Mouse (Mus musculus) limb, embryonic 13.5 days (tissue): ENCODE data around the gene Grpr. TPM values are rescaled to one million over a fixed set of nuclear protein-coding genes. Genes with fewer than 3 reads are reported as not detected.

Experiments
- ATAC-seq: fragments of 200-750 bp; cut with Nextera tagmentation; 2 replicates; pipeline ENCODE4 v1.8.0; 2017; ENCODE audit warnings: low read depth, moderate number of reproducible peaks, moderate TSS enrichment; ENCODE audit not compliant: low FRiP score
- H3K27ac ChIP-seq: fragments of 300-500 bp; sonication (generic); 2 replicates; pipeline ENCODE4 v1.5.1; 2015; ENCODE audit warnings: inconsistent platforms, mild to moderate bottlenecking, moderate library complexity
- H3K27me3 ChIP-seq: fragments of 300-500 bp; sonication (generic); 2 replicates; pipeline ENCODE4 v1.6.1; 2015; ENCODE audit warnings: mild to moderate bottlenecking, inconsistent platforms
- H3K36me3 ChIP-seq: fragments of 300-500 bp; sonication (generic); 2 replicates; pipeline ENCODE4 v1.6.1; 2015; ENCODE audit warnings: inconsistent platforms, mild to moderate bottlenecking, moderate library complexity
- H3K4me1 ChIP-seq: fragments of 300-500 bp; sonication (generic); 2 replicates; pipeline ENCODE4 v1.6.1; 2015; ENCODE audit warnings: inconsistent platforms
- H3K4me2 ChIP-seq: fragments of 300-500 bp; sonication (generic); replicated peaks from 2 replicates; pipeline ENCODE4 v1.6.1; 2015; ENCODE audit warnings: inconsistent platforms, mild to moderate bottlenecking, moderate library complexity
- H3K4me3 ChIP-seq: fragments of 300-500 bp; sonication (generic); 2 replicates; pipeline ENCODE4 v1.5.1; 2015; ENCODE audit warnings: moderate library complexity, mild to moderate bottlenecking, inconsistent platforms
- H3K9ac ChIP-seq: fragments of 300-500 bp; sonication (generic); 2 replicates; pipeline ENCODE4 v1.6.1; 2015; ENCODE audit warnings: mild to moderate bottlenecking, inconsistent platforms
- H3K9me3 ChIP-seq: fragments of 300-500 bp; sonication (generic); 2 replicates; pipeline ENCODE4 v1.6.1; 2016; ENCODE audit warnings: inconsistent platforms
- WGBS: fragments of 180-500 bp; shearing (Covaris S2); methylation state at CpG from one replicate; pipeline ENCODE4 v1.1.7; 2015; 5-methylcytosine and 5-hydroxymethylcytosine counted together
- polyA plus RNA-seq: library from polyadenylated mRNA; unstranded; fragments of >200 nt; fragmentation: Nextera tagmentation; extraction: Ambion mirVana; gene quantifications from 2 replicates; pipeline ENCODE4 v1.2.1, GENCODE M21; 2015

Grpr gene
- 3.7 and 3.9 TPM in 2 replicates for polyA plus RNA-seq

DNA sequence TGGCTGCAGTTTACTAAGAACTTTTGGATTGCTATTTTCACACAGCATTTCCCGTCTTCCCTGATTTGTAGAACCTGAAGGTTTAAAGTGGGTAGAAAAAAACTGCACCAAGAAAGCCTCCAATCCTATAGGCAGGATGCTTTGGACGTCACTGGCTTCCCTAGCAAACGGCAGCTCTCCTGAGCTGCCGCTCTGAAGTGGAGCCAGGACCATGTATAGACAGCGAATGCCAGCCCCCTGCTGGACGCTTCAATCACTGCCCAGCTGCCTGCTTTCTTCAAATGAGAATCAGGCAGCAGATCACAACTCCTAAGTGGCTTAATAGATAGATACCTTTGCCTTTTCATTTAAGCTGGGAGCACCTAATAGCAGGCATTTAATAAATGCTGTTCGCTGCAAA lies at the start of gene Grpr:
Grpr (minus strand) TSS at position 12 of the 400 bp plus-strand sequence.
- Histone ChIP-seq H3K27me3 (peaks cover 34% of the 10 kb centered on the region), H3K9me3 (no peaks in the 10 kb centered on the region), H3K4me2 (peak within 1 kb of the TSS; percentile 37), H3K4me1 (no peaks in the 10 kb centered on the region), H3K4me3 (peak within 1 kb of the TSS; percentile 7; the same call in 1 of the 2 replicates), H3K27ac (no peak within 1 kb of the TSS), H3K9ac (no peak within 1 kb of the TSS), H3K36me3 (no peaks in the 10 kb centered on the region)
- peak; percentile 90 for ATAC-seq
- whole genome bisulfite sequencing: 19% methylated on average over 7 of the region's 7 CpGs

DNA sequence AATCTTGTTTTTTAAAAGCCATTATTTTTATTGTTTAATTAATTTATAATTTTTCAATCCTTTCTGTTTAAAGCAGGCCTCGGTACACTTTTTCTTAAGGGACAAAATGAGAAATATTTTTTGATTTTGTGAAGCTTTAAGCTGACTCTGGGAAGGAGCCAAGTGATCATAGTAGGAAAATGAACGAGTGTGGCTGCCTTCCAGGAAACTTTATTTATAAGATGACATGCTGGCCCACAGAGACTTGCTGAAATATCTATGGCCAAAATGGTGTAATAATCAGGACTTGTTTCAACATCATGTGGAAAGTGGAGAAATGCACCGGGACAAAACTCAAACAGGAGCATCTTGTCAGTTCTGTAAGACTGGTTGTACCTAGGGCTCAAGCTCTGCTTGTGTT lies 11.0 kb upstream of the Grpr start:
- H3K27me3 ChIP-seq: peaks cover 12% of the 10 kb centered on the region; the same call in 1 of the 2 replicates
- no peak overlapping the region for H3K27ac ChIP-seq
- H3K4me3 ChIP-seq: no peak overlapping the region
- 73% methylated on average over 3 of the region's 3 CpGs for WGBS
- no peak for ATAC-seq
- H3K4me2 ChIP-seq: no peak overlapping the region
- H3K9ac ChIP-seq: no peak overlapping the region
- H3K36me3 ChIP-seq: no peaks in the 10 kb centered on the region
- no peaks in the 10 kb centered on the region for H3K4me1 ChIP-seq
- H3K9me3 ChIP-seq: no peaks in the 10 kb centered on the region

DNA sequence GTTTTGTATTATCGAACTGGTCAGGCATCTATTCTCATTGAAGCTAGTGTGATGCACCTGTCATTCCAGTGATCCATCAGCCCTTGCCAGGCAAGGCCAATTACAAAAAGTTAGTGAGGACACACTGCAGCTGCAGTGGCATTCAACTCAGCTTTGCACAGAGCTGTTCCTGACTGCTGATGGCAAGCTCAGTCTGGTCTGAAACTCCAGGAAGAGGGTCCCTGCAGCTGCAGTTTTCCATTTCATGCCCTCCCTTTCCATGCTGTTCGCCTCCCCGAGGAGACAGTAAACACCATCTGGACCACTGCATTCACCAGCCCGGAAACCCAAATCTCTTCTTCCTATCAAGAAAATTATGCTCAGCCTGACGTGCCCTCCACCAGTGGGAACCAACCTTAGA lies 2.4 kb downstream of the Grpr start:
- H3K27me3 ChIP-seq: peaks cover 36% of the 10 kb centered on the region
- no peak overlapping the region for H3K9ac ChIP-seq
- no peaks in the 10 kb centered on the region for H3K9me3 ChIP-seq
- H3K36me3 ChIP-seq: no peaks in the 10 kb centered on the region
- H3K4me3 ChIP-seq: peak overlapping the region; percentile 3
- no peak overlapping the region for H3K27ac ChIP-seq
- no peaks in the 10 kb centered on the region for H3K4me1 ChIP-seq
- peak overlapping the region; percentile 40 for H3K4me2 ChIP-seq
- ATAC-seq: no peak
- WGBS: 68% methylated on average over 5 of the region's 5 CpGs

DNA sequence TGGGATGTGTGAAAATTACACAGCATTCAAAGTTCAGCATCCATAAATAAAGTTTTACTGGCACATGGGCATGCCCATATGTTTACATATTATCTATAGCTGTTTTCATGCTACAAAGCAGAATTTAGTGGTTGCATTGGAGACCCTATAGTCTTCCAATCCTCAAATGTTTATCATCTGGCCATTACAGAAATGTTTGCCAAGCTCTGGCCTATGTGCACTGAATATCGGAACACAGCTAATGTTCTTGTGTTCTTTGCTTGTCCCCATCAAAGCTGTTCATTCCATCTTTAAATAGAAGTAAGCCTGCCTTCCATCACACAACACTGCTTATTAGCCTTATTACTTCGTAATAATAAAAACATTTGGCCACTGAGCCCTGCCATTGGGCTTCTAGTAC lies 16.6 kb downstream of the Grpr start:
- no peak overlapping the region for H3K9ac ChIP-seq
- no peaks in the 10 kb centered on the region for H3K9me3 ChIP-seq
- no peak overlapping the region for H3K4me3 ChIP-seq
- peaks cover 18% of the 10 kb centered on the region; the same call in 1 of the 2 replicates for H3K27me3 ChIP-seq
- no peak overlapping the region for H3K27ac ChIP-seq
- no peak for ATAC-seq
- WGBS: 62% methylated on average over 2 of the region's 2 CpGs
- no peaks in the 10 kb centered on the region for H3K4me1 ChIP-seq
- no peak overlapping the region for H3K4me2 ChIP-seq
- no peaks in the 10 kb centered on the region for H3K36me3 ChIP-seq

DNA sequence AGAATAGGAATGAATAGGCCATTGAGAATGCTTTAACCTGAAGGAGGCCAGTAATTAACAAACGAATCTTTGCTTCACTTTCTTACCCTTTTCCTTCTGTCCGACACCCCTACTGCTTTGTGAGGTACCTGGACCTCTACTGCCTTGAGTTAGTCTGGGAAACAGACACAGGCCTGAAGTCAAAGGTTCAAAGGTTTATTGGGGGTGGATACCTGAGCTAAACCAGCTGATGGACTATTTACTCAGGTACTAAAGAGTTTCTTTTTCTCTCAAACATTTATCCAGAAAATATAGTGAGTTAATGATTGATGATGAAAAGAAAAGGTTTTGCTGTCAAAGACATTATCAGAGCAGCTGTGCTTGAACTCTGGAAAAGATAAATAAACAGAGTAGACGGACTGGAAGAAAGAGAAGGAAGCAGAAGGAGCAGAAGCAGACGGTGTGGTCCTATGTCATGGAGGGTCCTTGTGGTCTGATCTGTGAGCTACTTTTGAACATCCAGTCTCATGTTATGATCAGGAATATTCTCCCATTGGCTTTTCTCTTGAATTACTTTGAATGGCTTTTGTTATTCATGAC lies 30.4 kb downstream of the Grpr start:
- Histone ChIP-seq H3K27ac (no peak overlapping the region), H3K4me2 (no peak overlapping the region), H3K4me1 (no peaks in the 10 kb centered on the region), H3K27me3 (peaks cover 17% of the 10 kb centered on the region), H3K36me3 (no peaks in the 10 kb centered on the region), H3K4me3 (no peak overlapping the region), H3K9ac (no peak overlapping the region), H3K9me3 (no peaks in the 10 kb centered on the region)
- no peak for ATAC-seq
- WGBS: 79% methylated on average over 4 of the region's 4 CpGs

DNA sequence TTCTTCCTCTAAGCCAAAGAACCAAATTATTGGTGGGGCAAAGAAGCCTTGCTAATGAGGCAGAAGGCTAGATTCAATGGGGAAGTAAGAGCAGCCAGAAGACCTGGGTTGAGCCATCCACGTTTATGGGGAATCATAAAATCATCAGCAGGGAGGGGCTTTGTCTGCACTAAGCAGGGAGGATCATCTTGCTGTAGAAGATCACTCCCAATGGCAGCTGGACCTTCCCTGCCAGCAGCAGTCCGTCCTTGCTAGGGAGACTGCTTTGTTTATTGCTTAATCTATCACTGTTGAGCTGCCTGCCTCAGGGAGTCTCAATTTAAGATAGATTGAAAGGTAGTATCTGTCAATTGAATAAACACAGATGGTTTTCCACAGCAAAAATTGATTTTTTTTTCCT lies 37.7 kb downstream of the Grpr start:
- WGBS: 19% methylated on average over 2 of the region's 2 CpGs
- no peak for ATAC-seq
- H3K36me3 ChIP-seq: no peaks in the 10 kb centered on the region
- H3K27me3 ChIP-seq: peaks cover 40% of the 10 kb centered on the region
- no peaks in the 10 kb centered on the region for H3K4me1 ChIP-seq
- no peaks in the 10 kb centered on the region for H3K9me3 ChIP-seq
- no peak overlapping the region for H3K9ac ChIP-seq
- H3K27ac ChIP-seq: no peak overlapping the region
- H3K4me2 ChIP-seq: no peak overlapping the region
- no peak overlapping the region for H3K4me3 ChIP-seq

DNA sequence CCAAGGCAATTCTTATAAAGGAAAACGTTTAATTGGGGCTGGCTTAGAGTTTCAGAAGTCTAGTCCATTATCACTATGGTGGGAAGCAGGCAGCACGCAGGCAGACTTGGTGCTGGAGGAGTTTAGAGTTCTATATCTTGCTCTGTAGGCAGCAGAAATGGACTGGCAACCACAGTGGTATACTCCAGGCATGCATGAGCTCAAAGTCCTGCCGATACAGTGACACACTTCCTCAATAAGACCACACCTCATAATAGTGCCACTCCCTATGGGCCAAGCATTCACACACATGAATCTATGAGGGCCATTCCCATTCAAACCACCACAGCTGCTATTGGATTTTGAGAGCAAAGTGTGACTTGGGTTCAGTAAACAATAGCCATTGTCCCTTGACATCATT lies 47.4 kb downstream of the Grpr start:
- Histone ChIP-seq H3K27ac (no peak overlapping the region), H3K27me3 (peaks cover 6% of the 10 kb centered on the region; the same call in 1 of the 2 replicates), H3K4me1 (no peaks in the 10 kb centered on the region), H3K9me3 (no peaks in the 10 kb centered on the region), H3K4me3 (no peak overlapping the region), H3K9ac (no peak overlapping the region), H3K4me2 (no peak overlapping the region), H3K36me3 (no peaks in the 10 kb centered on the region)
- no peak for ATAC-seq
- 73% methylated on average over 3 of the region's 3 CpGs for WGBS

Other genes with a start within 250 kb of the Grpr start
- 0.17 and 0.47 TPM in 2 replicates for gene Rnf138rt1, start 211.7 kb upstream of the Grpr start, polyA plus RNA-seq